Mouse (Mus musculus) kidney, adult 11 months (tissue): ENCODE results near the gene Lrg1.
A peak's percentile ranks its signal among the peaks of the same experiment; 100 is the strongest.

ENCODE experiments used
- DNase-seq: peaks from one replicate; pipeline ENCODE4 v3.0.0; 2022

Lrg1 gene

DNA sequence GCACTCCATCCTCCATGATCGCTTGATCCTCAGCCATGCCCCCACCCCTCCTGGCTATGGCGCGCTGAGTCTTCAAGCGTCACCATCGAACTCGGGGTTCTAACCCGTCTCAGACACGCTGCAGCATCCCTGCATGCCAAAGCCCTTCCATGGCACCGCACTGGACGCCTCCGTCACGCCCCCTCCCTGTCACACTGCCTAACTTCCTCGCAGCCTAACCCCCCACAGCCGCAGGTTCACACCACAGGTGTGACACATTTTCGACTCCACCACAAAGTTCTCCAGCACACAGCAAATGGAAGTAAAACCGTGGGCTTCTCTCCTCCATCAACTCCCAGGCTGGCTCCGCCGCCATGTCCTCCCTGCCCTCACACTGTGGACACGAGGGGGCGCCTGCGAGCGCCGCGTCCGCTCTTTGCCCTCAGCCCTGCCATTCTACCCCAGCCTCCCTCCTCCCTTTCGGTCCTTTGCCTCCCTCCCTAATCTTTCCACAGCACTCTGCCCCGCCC lies 12.7 kb upstream of the Lrg1 start:
- DNase-seq = peak; percentile 55

- DNase-seq = peak; percentile 78
Measured at GRCm38 (mm10) chr17:56133457-56134363, 11.9 kb upstream of the Lrg1 start.

DNA sequence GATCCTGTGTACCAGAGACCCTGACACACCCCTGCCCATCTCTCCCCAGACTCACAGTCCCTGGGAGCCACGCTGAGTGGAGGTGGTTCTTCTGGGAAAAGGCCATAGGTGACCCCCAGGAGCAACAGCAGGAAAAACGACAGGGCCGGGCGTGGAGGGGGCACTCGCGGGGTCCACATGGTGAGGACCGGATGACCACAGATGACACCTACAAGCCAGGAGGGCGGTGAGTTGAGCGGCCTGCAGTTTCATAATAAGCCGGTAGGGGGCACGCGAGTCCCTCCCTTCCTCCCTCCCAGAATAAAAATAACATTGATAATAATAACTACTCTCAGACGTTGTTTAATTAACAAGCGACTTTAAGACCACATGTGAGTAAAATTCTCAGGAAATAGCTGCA lies 10.9 kb upstream of the Lrg1 start:
- peak; percentile 52 for DNase-seq

DNA sequence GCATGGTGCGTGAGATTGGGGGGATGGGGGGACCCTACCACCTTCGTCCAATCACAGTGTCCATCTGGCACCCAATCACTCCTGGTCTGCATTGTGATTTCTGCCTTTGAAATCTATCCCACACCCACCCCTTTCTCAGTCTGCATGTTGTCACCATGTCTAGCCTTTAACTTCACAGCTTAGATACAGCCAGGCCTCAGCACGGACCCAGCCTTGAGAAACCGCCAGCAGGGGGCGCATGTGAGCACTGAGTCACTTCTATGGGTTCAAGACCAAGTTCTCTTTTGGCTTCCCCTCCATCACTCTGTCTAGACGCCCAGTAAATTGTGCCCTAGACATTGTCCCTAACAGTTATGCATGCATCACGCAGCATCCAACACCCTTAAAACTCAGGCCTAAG lies 10.0 kb upstream of the Lrg1 start:
- no peak for DNase-seq

DNA sequence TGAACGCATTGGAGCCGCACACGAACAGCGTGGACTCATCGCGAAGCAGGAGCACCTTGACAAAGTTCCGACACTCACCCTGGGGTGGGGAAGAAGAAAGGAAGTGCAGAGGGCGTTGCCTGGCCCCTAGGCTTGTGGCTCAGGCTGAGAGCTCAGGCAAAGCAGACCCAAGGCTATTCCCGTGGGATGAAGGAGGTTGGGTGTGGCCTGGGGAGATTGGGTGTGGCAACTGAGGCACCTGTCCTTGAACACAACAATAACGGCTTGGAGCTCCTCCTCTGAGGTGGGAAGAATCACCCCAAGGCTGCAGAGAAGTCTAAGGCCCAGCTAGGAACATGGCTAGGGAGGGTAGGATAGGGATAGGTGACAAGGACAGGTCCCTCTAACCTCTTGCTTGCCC lies 9.3 kb upstream of the Lrg1 start:
- DNase-seq = no peak

GRCm38 (mm10) chr17:56128246-56128645 lies 6.4 kb upstream of the Lrg1 start:
- no peak for DNase-seq

GRCm38 (mm10) chr17:56126175-56126574 lies 4.4 kb upstream of the Lrg1 start:
- no peak for DNase-seq

DNA sequence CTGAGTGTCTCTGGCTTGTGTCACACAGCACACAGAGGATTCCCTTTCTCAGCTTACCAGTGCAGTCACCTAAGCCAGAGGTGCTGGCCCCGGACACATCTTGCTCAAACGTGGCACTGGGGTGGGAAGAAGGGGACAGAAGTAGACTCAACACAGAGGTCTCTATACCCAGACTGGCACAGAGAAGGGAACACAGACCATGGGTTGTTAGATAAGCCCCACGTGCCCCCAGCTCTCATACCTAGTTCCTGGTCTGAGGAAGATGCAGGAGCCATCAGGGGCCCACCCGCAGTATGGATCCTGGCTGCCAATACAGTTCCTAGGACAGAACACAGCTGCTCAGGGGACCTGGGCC lies 3.5 kb upstream of the Lrg1 start:
- no peak for DNase-seq

DNA sequence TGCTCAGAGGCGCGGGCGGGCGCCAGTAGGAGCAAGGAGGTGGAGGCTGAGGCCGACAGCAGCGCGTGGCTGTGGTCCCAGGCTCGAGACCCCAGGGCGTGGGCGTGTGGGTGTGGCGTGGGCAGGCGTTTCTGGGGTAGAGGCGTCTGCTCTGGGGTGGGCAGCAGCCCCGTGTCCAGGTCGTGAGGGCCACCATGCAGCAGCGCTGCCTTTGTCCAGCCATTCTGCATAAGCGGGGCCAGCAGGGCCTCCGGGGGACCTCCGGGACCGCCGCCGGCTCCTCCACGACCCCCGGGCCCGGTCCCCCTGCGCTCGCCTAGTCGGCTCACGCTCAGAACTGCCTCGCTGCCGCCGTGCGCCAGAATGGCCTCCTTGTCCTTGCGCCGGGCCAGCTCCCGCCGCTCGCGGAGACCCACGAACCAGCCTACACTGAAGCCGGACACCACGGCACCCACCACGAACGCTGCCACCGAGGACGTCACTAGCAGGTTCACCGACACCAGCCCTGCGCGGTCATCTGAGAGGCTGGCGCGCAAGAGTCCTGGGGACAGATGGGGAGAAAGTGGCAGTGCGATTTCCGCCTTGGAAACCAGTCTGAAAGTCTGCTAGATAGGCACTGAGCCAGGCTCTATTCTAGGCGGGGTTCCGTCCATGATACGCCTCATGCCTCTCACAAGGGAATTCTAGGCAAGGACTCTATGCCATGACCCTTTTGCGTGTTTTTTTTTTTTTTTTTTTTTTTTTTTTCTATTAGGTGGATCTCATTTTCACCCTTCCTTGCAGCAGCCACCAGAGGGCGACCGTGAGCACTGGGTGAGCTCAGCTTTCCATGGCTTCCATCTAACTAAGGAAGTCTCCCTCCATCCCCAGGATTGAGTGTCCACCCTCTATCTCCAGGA lies 2.8 kb upstream of the Lrg1 start:
- DNase-seq = no peak

DNA sequence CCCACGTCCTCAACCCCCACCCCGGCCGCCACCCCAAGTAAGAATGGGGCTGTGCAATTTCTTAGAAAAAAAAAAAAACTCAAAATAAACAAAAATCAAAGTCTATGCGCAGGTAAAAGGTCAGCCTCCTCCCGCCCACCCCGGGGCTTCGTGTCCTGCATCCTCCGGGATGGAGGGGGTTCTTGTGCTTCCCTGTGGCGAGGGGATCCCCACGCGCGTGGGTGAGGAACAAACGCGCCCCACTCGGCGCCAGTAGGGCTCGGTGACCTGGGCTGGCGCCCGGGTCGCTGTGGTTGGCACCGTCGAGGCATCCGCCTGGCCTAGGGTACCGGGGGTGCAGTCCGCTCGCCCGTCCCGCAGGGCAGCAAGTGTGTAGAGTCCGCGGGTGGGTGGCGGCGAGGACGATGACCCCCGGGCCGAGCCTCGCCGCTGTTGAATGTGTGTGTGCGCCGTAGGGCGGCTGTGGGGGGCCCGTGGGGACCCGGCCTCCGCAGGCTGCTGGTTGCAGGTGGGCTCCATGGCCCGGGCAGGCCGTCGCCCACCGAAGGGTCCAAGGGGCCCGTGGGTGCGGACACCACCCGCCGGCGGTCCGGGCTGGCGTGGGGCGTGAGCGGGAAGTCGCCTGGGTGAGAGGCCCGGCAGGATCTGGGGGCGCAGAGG lies 2.0 kb upstream of the Lrg1 start:
- DNase-seq = no peak

DNA sequence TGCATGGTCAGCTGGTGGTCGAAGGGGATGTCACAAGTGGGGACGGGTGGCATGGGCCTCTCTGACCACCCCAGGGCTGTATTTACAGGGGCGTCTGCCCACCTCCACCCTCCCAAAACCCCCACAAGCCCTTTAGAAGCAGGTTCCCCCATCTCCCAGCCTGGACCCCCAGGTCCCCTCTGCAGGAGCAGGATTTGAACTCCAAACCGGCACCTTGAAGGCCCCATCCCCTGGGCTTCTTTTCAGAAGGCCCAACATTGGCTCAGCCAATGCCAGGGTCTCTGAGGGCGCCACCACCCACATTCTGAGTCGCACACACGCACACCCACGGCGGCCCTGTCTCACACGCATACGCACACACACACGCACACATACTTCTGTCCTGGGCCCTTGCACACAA lies 1.4 kb upstream of the Lrg1 start:
- DNase-seq = no peak

DNA sequence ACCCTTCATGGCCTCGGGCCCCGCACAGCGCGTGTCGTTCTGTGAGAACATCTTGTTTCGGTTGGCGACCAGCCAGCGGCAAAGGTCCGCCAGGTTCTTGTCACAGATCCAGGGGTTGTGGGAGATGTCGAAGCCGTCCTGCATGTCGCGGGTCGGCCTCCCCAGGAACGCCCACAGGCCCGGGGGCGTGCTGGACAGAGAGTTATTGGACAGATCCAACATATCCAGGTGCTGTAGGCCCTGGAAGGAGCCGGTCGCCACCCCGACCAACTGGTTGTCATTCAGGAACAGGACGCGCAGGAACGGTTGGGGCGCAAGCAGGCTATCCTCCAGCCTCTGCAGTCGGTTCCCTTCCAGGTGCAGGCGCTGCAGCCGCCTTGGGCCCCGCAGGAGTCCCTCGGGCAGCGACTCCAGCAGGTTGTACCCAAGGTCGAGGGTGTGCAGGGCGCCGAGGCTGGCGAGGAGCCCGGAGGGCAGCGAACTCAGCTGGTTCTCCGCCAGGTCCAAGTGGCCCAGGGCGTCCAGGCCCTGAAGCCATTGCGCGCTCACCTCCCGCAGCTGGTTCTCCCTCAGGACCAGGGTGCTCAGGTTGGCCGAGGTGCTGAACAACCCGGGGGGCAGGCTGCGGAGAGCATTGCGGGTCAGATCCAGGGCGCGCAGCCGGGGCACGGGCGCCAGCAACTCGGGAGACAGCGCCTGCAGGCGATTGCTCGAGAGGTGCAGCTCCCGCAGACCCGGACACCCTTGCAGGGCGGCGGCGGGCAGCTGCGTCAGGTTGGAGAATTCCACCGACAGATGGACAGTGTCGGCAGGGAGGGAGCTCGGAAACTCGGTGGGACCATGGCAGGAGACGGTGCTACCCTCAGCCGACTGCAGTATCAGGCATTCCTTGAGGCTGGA lies 1.6 kb downstream of the Lrg1 start:
- DNase-seq = peak; percentile 87

GRCm38 (mm10) chr17:56119431-56119830 lies 2.4 kb downstream of the Lrg1 start:
- no peak for DNase-seq

GRCm38 (mm10) chr17:56117251-56117710 lies 4.5 kb downstream of the Lrg1 start, which contains the start of gene Plin5:
Plin5 (minus strand) TSS chr17:56117596.
- DNase-seq = peak; percentile 78

DNA sequence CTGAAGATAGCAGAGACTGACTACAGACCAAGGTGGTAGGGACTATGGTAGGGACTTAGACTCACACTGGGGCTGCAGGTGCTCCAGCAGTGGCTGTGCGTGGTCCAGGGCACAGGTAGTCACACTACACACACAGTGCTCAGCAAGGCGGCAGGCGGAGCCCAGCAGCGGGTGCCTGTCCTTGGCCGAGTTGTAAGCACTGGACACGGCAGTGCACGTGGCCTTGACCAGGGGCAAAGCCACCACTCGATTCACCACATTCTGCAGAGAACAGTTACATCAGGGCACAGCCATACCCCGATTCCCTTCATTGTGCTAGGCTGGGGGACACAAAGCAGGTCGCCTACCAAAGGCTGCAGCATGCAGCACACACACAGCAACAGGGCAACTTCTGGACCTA lies 5.6 kb downstream of the Lrg1 start:
- DNase-seq = no peak

GRCm38 (mm10) chr17:56112743-56113142 lies 9.1 kb downstream of the Lrg1 start:
- no peak for DNase-seq

DNA sequence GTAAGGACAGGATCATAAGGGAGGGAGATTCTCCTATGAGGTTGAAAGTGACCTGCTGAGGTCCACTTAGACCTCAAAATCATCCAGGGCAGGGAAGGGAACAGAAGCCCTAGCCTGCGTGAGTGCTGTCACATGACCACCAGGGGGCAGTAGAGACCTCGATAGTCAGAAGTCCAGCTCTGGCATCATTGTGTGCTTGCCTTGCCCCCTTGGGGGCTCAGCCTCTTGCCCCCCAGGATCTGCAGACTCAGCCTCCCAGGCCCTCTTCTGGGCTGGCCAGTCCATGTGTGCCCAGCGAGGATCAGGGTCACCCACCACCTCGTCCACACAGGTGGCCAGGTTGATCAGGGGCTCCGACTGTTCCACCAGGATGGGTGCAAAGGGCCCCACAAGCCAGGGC lies 9.9 kb downstream of the Lrg1 start:
- peak; percentile 45 for DNase-seq

DNA sequence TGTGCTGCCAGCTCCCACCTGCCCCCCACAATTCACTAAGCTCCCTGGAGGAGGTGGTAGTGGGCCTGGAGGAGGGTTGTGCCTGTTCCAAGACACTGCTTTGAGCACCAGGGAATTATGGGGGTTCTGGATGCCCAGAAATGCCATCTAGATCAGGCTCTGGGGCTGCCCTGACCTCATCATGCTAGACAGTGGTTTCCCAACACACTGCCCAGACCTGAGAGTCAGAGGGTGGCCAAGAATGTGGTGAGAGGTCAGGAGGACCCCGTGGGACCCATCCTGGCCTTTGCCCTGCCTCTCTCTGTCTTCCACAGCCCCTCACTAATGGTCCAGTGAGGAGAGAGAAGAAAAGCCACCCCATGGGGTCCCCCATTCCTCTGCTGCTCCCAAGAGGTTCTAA lies 10.8 kb downstream of the Lrg1 start:
- DNase-seq = no peak

DNA sequence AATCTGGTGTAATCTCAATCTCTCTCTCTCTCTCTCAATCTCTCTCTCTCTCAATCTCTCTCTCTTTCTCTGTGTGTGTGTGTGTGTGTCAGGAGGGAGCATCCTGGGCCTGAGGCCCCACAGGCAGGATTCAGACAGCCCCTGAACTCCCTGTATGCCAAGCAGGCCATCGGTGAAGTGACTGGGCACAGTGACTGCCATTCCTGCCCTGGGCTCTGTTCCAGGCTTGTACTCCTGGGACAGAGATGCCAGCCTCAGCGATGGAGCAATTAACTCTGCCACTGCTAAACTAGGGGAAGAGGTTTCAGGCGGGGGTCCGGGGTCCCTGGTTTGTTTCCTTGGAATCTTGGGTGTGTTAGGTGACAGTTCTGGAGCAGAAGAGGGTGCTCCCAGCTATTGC lies 11.2 kb downstream of the Lrg1 start:
- DNase-seq = no peak

- no peak for DNase-seq
Measured at GRCm38 (mm10) chr17:56109219-56110051, 12.4 kb downstream of the Lrg1 start, which contains the start of gene Plin4. Plin4 (minus strand) TSS chr17:56109803.
